Mouse (Mus musculus): ENCODE results near the gene Pfkfb4. TPM values are rescaled to one million over a fixed set of nuclear protein-coding genes. Genes with fewer than 3 reads are reported as not detected.
A peak's percentile ranks its signal among the peaks of the same experiment; 100 is the strongest.

Gene Pfkfb4
- total and polyA plus RNA-seq, 2 experiments: 1.0 to 1.4 TPM

DNA sequence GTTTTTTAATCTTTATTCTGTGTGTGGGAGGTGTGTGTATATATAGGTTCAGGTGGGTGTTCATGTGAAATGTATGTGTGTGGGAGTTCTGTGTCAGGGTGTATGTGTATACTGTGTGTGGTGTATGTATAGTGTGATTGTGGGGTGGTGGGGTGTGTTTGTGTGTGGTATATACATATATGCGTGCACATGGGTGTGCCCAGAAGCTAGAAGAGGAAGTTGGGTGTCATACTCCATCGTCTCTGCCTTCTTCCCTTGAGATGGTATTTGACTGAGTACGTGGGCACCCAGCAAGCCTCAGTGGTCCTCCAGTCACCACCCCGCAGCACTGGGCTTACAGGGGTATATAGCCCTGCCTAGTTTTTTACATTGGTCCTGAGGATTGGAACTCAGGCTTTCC is 29.9 kb downstream of the Pfkfb4 start:
- H3K4me3 ChIP-seq (ENCODE audit: insufficient read depth, low read depth, low read length): no peak overlapping the region
- 85% methylated on average over 4 of the region's 4 CpGs for WGBS
- TF ChIP-seq POLR2A (IDR thresholded peaks at IDR 0.05; ENCODE audit: extremely low read depth, insufficient read depth, low read length): no peak
- no peak for TF ChIP-seq CTCF (IDR thresholded peaks at IDR 0.05; ENCODE audit: low read depth, low read length)
- no peaks in the 10 kb centered on the region; the same call in 1 of the 2 replicates for H3K4me1 ChIP-seq (ENCODE audit: control insufficient read depth, insufficient read depth, low read length)
- H3K27ac ChIP-seq (replicated peaks; ENCODE audit: insufficient read depth, low read depth, low read length): no peak overlapping the region
- no peaks in the 10 kb centered on the region for H3K36me3 ChIP-seq (ENCODE audit: control insufficient read depth, insufficient read depth, low read length)
- no peak for DNase-seq (ENCODE audit: extremely low read depth, low read depth, low spot score)
- H3K9ac ChIP-seq (ENCODE audit: low read depth, low read length): no peak overlapping the region
- no peaks in the 10 kb centered on the region for H3K27me3 ChIP-seq (ENCODE audit: control insufficient read depth, insufficient read depth, low read length)
- no peaks in the 10 kb centered on the region for H3K79me2 ChIP-seq (ENCODE audit: control insufficient read depth, insufficient read depth, low read length)

DNA sequence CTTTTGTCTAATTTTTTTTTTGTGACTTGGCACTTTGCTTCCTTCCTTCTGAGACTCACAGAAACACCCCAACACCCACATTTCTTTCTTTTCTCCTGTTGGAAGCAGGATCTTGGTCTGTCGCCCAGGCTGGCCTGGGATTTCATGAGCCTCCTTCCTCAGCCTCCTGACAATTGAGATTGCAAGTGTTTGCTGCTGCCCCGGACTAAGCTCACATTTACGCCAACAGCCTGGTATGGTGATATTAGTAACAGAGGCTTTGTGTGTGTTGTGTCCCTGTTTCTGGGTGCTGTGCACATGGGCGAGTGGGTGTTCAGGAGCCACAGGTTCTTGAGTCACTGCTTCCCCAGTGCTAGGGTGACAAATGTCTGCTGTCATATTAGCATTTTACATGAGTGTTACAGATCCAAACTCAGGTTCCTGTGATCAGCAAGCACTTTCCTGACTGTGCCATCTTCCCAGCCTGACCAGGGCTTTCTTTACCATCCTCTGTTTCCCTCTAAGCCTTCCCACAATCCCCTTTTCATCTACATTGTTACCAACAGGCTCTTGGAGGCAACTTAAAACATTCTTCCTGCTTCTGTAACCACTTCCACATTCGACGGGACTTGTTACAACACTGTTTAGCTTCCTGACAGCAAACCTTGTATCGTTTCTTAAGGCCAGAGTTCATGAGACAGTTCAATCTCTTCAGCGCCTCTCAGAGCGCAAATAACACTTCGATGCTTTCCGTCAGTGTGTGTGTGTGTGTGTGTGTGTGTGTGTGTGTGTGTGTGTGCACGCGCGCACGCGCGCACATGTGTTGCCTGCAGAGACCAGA is 31.5 kb downstream of the Pfkfb4 start:
- H3K36me3 ChIP-seq (ENCODE audit: control insufficient read depth, insufficient read depth, low read length): no peaks in the 10 kb centered on the region
- H3K79me2 ChIP-seq (ENCODE audit: control insufficient read depth, insufficient read depth, low read length): no peaks in the 10 kb centered on the region
- peak; percentile 40 for DNase-seq (ENCODE audit: extremely low read depth, low read depth, low spot score)
- no peak overlapping the region for H3K27ac ChIP-seq (replicated peaks; ENCODE audit: insufficient read depth, low read depth, low read length)
- TF ChIP-seq POLR2A (IDR thresholded peaks at IDR 0.05; ENCODE audit: extremely low read depth, insufficient read depth, low read length) (no peak), CTCF (IDR thresholded peaks at IDR 0.05; ENCODE audit: low read depth, low read length) (no peak)
- H3K4me1 ChIP-seq (ENCODE audit: control insufficient read depth, insufficient read depth, low read length): no peaks in the 10 kb centered on the region; the same call in 1 of the 2 replicates
- H3K9ac ChIP-seq (ENCODE audit: low read depth, low read length): no peak overlapping the region
- H3K4me3 ChIP-seq (ENCODE audit: insufficient read depth, low read depth, low read length): no peak overlapping the region
- no peaks in the 10 kb centered on the region for H3K27me3 ChIP-seq (ENCODE audit: control insufficient read depth, insufficient read depth, low read length)
- WGBS: 79% methylated on average over 17 of the region's 17 CpGs

DNA sequence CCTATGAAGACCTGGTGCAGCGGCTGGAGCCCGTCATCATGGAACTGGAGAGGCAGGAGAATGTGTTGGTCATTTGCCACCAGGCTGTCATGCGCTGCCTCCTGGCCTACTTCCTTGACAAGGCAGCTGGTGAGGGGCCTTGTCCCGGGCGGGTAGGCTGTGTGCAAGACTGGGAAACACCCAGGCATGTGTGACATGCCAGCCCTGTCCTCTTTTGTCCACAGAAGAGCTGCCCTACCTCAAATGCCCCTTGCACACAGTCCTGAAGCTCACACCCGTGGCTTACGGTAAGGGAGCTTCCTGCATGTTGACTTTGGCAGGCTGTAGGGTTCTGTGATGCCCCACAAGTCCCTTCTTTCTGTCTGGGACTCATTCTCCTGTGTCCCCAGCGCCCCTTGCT is 35.9 kb downstream of the Pfkfb4 start:
- Histone ChIP-seq H3K79me2 (ENCODE audit: control insufficient read depth, insufficient read depth, low read length) (no peaks in the 10 kb centered on the region), H3K36me3 (ENCODE audit: control insufficient read depth, insufficient read depth, low read length) (no peaks in the 10 kb centered on the region), H3K4me1 (ENCODE audit: control insufficient read depth, insufficient read depth, low read length) (no peaks in the 10 kb centered on the region), H3K27me3 (ENCODE audit: control insufficient read depth, insufficient read depth, low read length) (no peaks in the 10 kb centered on the region), H3K27ac (replicated peaks; ENCODE audit: insufficient read depth, low read depth, low read length) (no peak overlapping the region), H3K4me3 (ENCODE audit: insufficient read depth, low read depth, low read length) (no peak overlapping the region), H3K9ac (ENCODE audit: low read depth, low read length) (no peak overlapping the region)
- 38% methylated on average over 8 of the region's 8 CpGs for WGBS
- peak; percentile 40 for DNase-seq (ENCODE audit: extremely low read depth, low read depth, low spot score)
- TF ChIP-seq POLR2A (IDR thresholded peaks at IDR 0.05; ENCODE audit: extremely low read depth, insufficient read depth, low read length) (no peak), CTCF (IDR thresholded peaks at IDR 0.05; ENCODE audit: low read depth, low read length) (no peak)

DNA sequence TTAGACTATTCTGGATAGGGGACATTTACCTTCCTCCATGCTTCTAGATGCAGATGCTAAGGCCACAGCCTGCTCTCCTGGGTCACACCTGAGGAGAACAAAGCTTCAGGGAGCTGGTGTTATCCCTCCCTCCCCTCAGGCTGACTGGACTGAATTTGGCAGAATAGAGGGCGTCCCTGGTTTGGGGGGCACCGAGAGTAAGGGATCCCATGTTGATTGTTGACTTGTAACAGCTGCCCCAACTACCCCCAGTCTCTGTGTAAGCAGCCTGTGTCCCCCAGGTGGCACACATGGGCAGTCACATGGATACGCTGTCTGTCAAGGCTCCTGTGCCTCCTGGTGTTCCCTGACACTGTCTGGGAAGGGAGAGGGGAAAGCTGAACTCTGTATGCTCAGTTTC is 36.8 kb downstream of the Pfkfb4 start:
- H3K27ac ChIP-seq (replicated peaks; ENCODE audit: insufficient read depth, low read depth, low read length): no peak overlapping the region
- DNase-seq (ENCODE audit: extremely low read depth, low read depth, low spot score): no peak
- no peaks in the 10 kb centered on the region for H3K79me2 ChIP-seq (ENCODE audit: control insufficient read depth, insufficient read depth, low read length)
- H3K4me3 ChIP-seq (ENCODE audit: insufficient read depth, low read depth, low read length): no peak overlapping the region
- no peaks in the 10 kb centered on the region for H3K27me3 ChIP-seq (ENCODE audit: control insufficient read depth, insufficient read depth, low read length)
- no peak overlapping the region for H3K9ac ChIP-seq (ENCODE audit: low read depth, low read length)
- TF ChIP-seq POLR2A (IDR thresholded peaks at IDR 0.05; ENCODE audit: extremely low read depth, insufficient read depth, low read length) (no peak), CTCF (IDR thresholded peaks at IDR 0.05; ENCODE audit: low read depth, low read length) (no peak)
- no peaks in the 10 kb centered on the region for H3K4me1 ChIP-seq (ENCODE audit: control insufficient read depth, insufficient read depth, low read length)
- 89% methylated on average over 3 of the region's 3 CpGs for WGBS
- no peaks in the 10 kb centered on the region for H3K36me3 ChIP-seq (ENCODE audit: control insufficient read depth, insufficient read depth, low read length)

DNA sequence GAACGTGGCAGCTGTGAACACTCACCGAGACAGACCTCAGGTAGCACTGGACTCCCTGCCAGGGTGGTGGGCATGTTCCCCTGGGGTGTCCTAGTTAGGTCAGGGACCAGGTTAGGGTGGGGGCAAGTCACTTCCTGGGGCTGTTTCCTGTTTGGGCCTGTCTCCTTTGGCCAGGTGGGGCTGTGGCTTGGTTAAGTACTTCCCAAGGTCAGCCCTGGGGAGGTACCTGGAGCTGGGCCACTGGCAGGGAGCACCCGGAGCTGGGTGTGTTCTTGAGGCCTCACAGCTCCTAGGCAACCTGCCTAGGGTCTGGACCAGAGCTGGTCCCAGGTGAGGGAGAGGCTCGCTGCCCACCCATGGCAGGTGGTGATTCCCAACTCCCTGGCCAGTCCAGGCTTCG is 37.3 kb downstream of the Pfkfb4 start:
- no peaks in the 10 kb centered on the region for H3K4me1 ChIP-seq (ENCODE audit: control insufficient read depth, insufficient read depth, low read length)
- H3K4me3 ChIP-seq (ENCODE audit: insufficient read depth, low read depth, low read length): no peak overlapping the region
- no peaks in the 10 kb centered on the region for H3K27me3 ChIP-seq (ENCODE audit: control insufficient read depth, insufficient read depth, low read length)
- H3K36me3 ChIP-seq (ENCODE audit: control insufficient read depth, insufficient read depth, low read length): no peaks in the 10 kb centered on the region
- no peaks in the 10 kb centered on the region for H3K79me2 ChIP-seq (ENCODE audit: control insufficient read depth, insufficient read depth, low read length)
- no peak for TF ChIP-seq POLR2A (IDR thresholded peaks at IDR 0.05; ENCODE audit: extremely low read depth, insufficient read depth, low read length)
- TF ChIP-seq CTCF (IDR thresholded peaks at IDR 0.05; ENCODE audit: low read depth, low read length): no peak
- no peak overlapping the region for H3K27ac ChIP-seq (replicated peaks; ENCODE audit: insufficient read depth, low read depth, low read length)
- DNase-seq (ENCODE audit: extremely low read depth, low read depth, low spot score): no peak
- H3K9ac ChIP-seq (ENCODE audit: low read depth, low read length): no peak overlapping the region
- WGBS: 79% methylated on average over 5 of the region's 5 CpGs

DNA sequence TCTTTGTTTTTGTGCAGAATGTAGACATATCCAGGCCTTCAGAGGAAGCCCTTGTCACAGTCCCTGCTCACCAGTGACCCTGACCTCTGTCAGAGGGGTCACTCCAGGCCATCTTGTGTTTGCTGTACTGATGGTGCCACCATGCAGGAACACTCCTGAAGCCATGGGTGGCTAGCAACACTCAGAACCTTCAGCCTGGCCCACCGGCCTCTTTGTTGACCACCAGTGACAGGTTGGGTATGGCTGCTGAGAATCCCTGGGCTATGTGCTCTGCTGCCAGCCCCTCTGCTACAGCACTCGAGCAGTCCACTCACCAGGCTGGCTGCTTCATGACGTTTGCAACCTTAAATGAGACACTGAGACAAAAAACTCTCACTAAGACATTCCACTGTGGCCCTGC is 38.7 kb downstream of the Pfkfb4 start:
- Histone ChIP-seq H3K36me3 (ENCODE audit: control insufficient read depth, insufficient read depth, low read length) (no peaks in the 10 kb centered on the region), H3K27ac (replicated peaks; ENCODE audit: insufficient read depth, low read depth, low read length) (no peak overlapping the region), H3K79me2 (ENCODE audit: control insufficient read depth, insufficient read depth, low read length) (no peaks in the 10 kb centered on the region), H3K4me3 (ENCODE audit: insufficient read depth, low read depth, low read length) (no peak overlapping the region), H3K4me1 (ENCODE audit: control insufficient read depth, insufficient read depth, low read length) (no peaks in the 10 kb centered on the region), H3K27me3 (ENCODE audit: control insufficient read depth, insufficient read depth, low read length) (no peaks in the 10 kb centered on the region), H3K9ac (ENCODE audit: low read depth, low read length) (no peak overlapping the region)
- DNase-seq (ENCODE audit: extremely low read depth, low read depth, low spot score): no peak
- no peak for TF ChIP-seq POLR2A (IDR thresholded peaks at IDR 0.05; ENCODE audit: extremely low read depth, insufficient read depth, low read length)
- no peak for TF ChIP-seq CTCF (IDR thresholded peaks at IDR 0.05; ENCODE audit: low read depth, low read length)
- 81% methylated on average over 3 of the region's 3 CpGs for WGBS

Data from liver, adult 2 months (tissue).